Mouse (Mus musculus) MEL (cell line): Measurements from ENCODE around the gene Faf1. TPM values are rescaled to one million over a fixed set of nuclear protein-coding genes. Genes with fewer than 3 reads are reported as not detected.

Experiments
- DNase-seq: peaks from one replicate; pipeline ENCODE4 v3.0.0; 2011; ENCODE audit warnings: low read depth, low spot score
- H3K27ac ChIP-seq: 2 replicates; pipeline ENCODE4 v1.5.1; 2012; ENCODE audit warnings: low read depth, mild to moderate bottlenecking, control low read depth, low read length, moderate library complexity; ENCODE audit not compliant: control insufficient read depth
- H3K27me3 ChIP-seq, 2 experiments: fragments of 150-350 bp in 1 of 2; sonication (generic) in 1 of 2; 2 replicates each; pipeline ENCODE4 v1.6.1; 2012; ENCODE audit warnings: low read length in 2 of 2, mild to moderate bottlenecking in 2 of 2, improper control_type of control experiment in 1 of 2, moderate library complexity in 1 of 2; ENCODE audit not compliant: insufficient read depth in 2 of 2, control insufficient read depth in 1 of 2
- H3K36me3 ChIP-seq, 2 experiments: 2 replicates each; pipeline ENCODE4 v1.6.1; 2012 to 2014; ENCODE audit warnings: low read length in 2 of 2, improper control_type of control experiment in 1 of 2, inconsistent platforms in 1 of 2, mild to moderate bottlenecking in 1 of 2; ENCODE audit not compliant: insufficient read depth in 2 of 2, control insufficient read depth in 1 of 2
- H3K4me1 ChIP-seq, 2 experiments: fragments of 150-350 bp in 1 of 2; sonication (generic) in 1 of 2; 2 replicates each; pipeline ENCODE4 v1.6.1; 2012; ENCODE audit warnings: low read length in 2 of 2, improper control_type of control experiment in 1 of 2, mild to moderate bottlenecking in 1 of 2; ENCODE audit not compliant: insufficient read depth in 2 of 2, control insufficient read depth in 1 of 2
- H3K4me3 ChIP-seq, 2 experiments: fragments of 150-350 bp in 1 of 2; sonication (generic) in 1 of 2; 2 replicates each; pipeline ENCODE4 v1.5.1; 2012; ENCODE audit warnings: low read depth in 2 of 2, low read length in 2 of 2, mild to moderate bottlenecking in 2 of 2, moderate library complexity in 2 of 2, control low read depth in 1 of 2, improper control_type of control experiment in 1 of 2; ENCODE audit not compliant: control insufficient read depth in 1 of 2, insufficient read depth in 1 of 2
- H3K79me2 ChIP-seq: 2 replicates; pipeline ENCODE4 v1.6.1; 2012; ENCODE audit warnings: mild to moderate bottlenecking, low read length, moderate library complexity; ENCODE audit not compliant: control insufficient read depth, poor library complexity, insufficient read depth
- H3K9ac ChIP-seq: 2 replicates; pipeline ENCODE4 v1.6.1; 2012; ENCODE audit warnings: low read depth, mild to moderate bottlenecking, control low read depth, low read length, moderate library complexity; ENCODE audit not compliant: control insufficient read depth, poor library complexity, severe bottlenecking
- H3K9me3 ChIP-seq: fragments of 150-350 bp; sonication (generic); replicated peaks from 2 replicates; pipeline ENCODE4 v1.6.1; 2012; ENCODE audit warnings: mild to moderate bottlenecking, low read length, improper control_type of control experiment, moderate library complexity; ENCODE audit not compliant: insufficient read depth
- CHD1 ChIP-seq: IDR thresholded peaks from 2 replicates; pipeline ENCODE4 v1.6.1; 2012; ENCODE audit warnings: low read depth, mild to moderate bottlenecking, inconsistent platforms, low read length, improper control_type of control experiment
- CTCF ChIP-seq, 3 experiments: IDR thresholded peaks in 2 of 3; conservative IDR thresholded peaks in 1 of 3; 2 replicates each; pipeline ENCODE4 v1.5.1; 2011 to 2012; ENCODE audit warnings: low read length in 3 of 3, low read depth in 2 of 3, mild to moderate bottlenecking in 2 of 3, improper control_type of control experiment in 1 of 3, inconsistent platforms in 1 of 3, mixed read lengths in 1 of 3, moderate library complexity in 1 of 3; ENCODE audit not compliant: control insufficient read depth in 1 of 3, insufficient read depth in 1 of 3, poor library complexity in 1 of 3, severe bottlenecking in 1 of 3
- ETS1 ChIP-seq: IDR thresholded peaks from 2 replicates; pipeline ENCODE4 v1.6.1; 2012; ENCODE audit warnings: low read depth, mild to moderate bottlenecking, inconsistent platforms, low read length, improper control_type of control experiment, moderate library complexity
- GABPA ChIP-seq: IDR thresholded peaks from 2 replicates; pipeline ENCODE4 v1.6.1; 2012; ENCODE audit warnings: low read depth, mild to moderate bottlenecking, inconsistent platforms, low read length, improper control_type of control experiment, moderate library complexity
- GATA1 ChIP-seq: IDR thresholded peaks from 2 replicates; pipeline ENCODE4 v1.6.1; 2011; ENCODE audit warnings: low read depth, low read length, improper control_type of control experiment
- MAFK ChIP-seq: IDR thresholded peaks from 2 replicates; pipeline ENCODE4 v1.6.1; 2011; ENCODE audit warnings: low read depth, mild to moderate bottlenecking, low read length, improper control_type of control experiment, borderline replicate concordance
- MAX ChIP-seq: IDR thresholded peaks from 2 replicates; pipeline ENCODE4 v1.6.1; 2011; ENCODE audit warnings: low read length, improper control_type of control experiment
- MXI1 ChIP-seq: IDR thresholded peaks from 2 replicates; pipeline ENCODE4 v1.6.1; 2011; ENCODE audit warnings: mild to moderate bottlenecking, low read depth, low read length, improper control_type of control experiment
- MYB ChIP-seq: IDR thresholded peaks from 2 replicates; pipeline ENCODE4 v1.6.1; 2011; ENCODE audit warnings: mild to moderate bottlenecking, low read depth, low read length, improper control_type of control experiment
- NELFE ChIP-seq: IDR thresholded peaks from 2 replicates; pipeline ENCODE4 v1.6.1; 2011; ENCODE audit warnings: low read depth, low read length, improper control_type of control experiment
- POLR2A ChIP-seq, 2 experiments: IDR thresholded peaks; 2 replicates each; pipeline ENCODE4 v1.6.1; 2011 to 2012; ENCODE audit warnings: low read length in 2 of 2, mild to moderate bottlenecking in 2 of 2, control low read depth in 1 of 2, improper control_type of control experiment in 1 of 2, low read depth in 1 of 2, moderate library complexity in 1 of 2; ENCODE audit not compliant: control insufficient read depth in 1 of 2, insufficient read depth in 1 of 2, poor library complexity in 1 of 2
- POLR2AphosphoS5 ChIP-seq: IDR thresholded peaks from 2 replicates; pipeline ENCODE4 v1.6.1; 2012; ENCODE audit warnings: low read depth, borderline replicate concordance, mild to moderate bottlenecking, inconsistent platforms, low read length, moderate library complexity, mixed read lengths
- RAD21 ChIP-seq: IDR thresholded peaks from 2 replicates; pipeline ENCODE4 v1.6.1; 2011; ENCODE audit warnings: mild to moderate bottlenecking, low read depth, low read length, improper control_type of control experiment
- RCOR1 ChIP-seq: IDR thresholded peaks from 2 replicates; pipeline ENCODE4 v1.6.1; 2012; ENCODE audit warnings: low read depth, mild to moderate bottlenecking, inconsistent platforms, low read length, improper control_type of control experiment
- SIN3A ChIP-seq: IDR thresholded peaks from 2 replicates; pipeline ENCODE4 v1.6.1; 2012; ENCODE audit warnings: low read length, improper control_type of control experiment, inconsistent platforms
- TAL1 ChIP-seq: IDR thresholded peaks from 2 replicates; pipeline ENCODE4 v1.6.1; 2012; ENCODE audit warnings: mild to moderate bottlenecking, inconsistent platforms, low read length, moderate library complexity, mixed read lengths
- TBP ChIP-seq: IDR thresholded peaks from 2 replicates; pipeline ENCODE4 v1.8.0; 2011; ENCODE audit warnings: low read depth, low read length, improper control_type of control experiment
- USF2 ChIP-seq, 2 experiments: IDR thresholded peaks; 2 replicates each; pipeline ENCODE4 v1.6.1; 2011 to 2012; ENCODE audit warnings: improper control_type of control experiment in 2 of 2, low read length in 2 of 2, borderline replicate concordance in 1 of 2, inconsistent platforms in 1 of 2, low read depth in 1 of 2, mild to moderate bottlenecking in 1 of 2; ENCODE audit not compliant: insufficient read depth in 1 of 2
- ZC3H11A ChIP-seq: IDR thresholded peaks from 2 replicates; pipeline ENCODE4 v1.6.1; 2012; ENCODE audit warnings: low read depth, mild to moderate bottlenecking, inconsistent platforms, low read length, improper control_type of control experiment
- polyA plus RNA-seq, 2 experiments: library from polyadenylated mRNA; stranded (reverse) in 1 of 2; unstranded in 1 of 2; fragments of >175 nt in 1 of 2; fragments of >200 nt in 1 of 2; gene quantifications; 2 replicates each; pipeline versions ENCODE4 v1.2.1 to v1.2.4; 2012; ENCODE audit warnings: low replicate concordance in 2 of 2, low read depth in 1 of 2; ENCODE audit not compliant: insufficient read length in 2 of 2, insufficient read depth in 1 of 2, missing spikeins in 1 of 2
- total RNA-seq: library from RNA; depleted of rRNA; stranded (reverse); fragments of 300-350 nt; gene quantifications from 2 replicates; pipeline ENCODE4 v1.2.3, GENCODE M21; 2012

Gene Faf1
- total and polyA plus RNA-seq, 3 experiments, result 36.5 to 37.6 TPM; not detected in 1

- TF ChIP-seq CTCF (IDR thresholded peaks at IDR 0.05 in 2 of 3, conservative IDR thresholded peaks at IDR 0.05 in 1 of 3; ENCODE audit: control insufficient read depth in 1 of 3, insufficient read depth in 1 of 3, low read depth in 2 of 3, low read length in 3 of 3, poor library complexity in 1 of 3, severe bottlenecking in 1 of 3), result no peak
- TF ChIP-seq POLR2A (IDR thresholded peaks at IDR 0.05; ENCODE audit: control insufficient read depth in 1 of 2, insufficient read depth in 1 of 2, low read depth in 1 of 2, low read length in 2 of 2, poor library complexity in 1 of 2), result peak; percentile 79 to 87
- 0 out of 2 replicates have a peak, but pooled peaks have one; percentile 15 for TF ChIP-seq ZC3H11A
- no peak for TF ChIP-seq RAD21
- peak; percentile 75 for TF ChIP-seq NELFE
- no peak for TF ChIP-seq GATA1
- TF ChIP-seq TBP, result peak; percentile 76
- peak; percentile 66; the same call in 1 of the 2 replicates for TF ChIP-seq MYB
- no peak for TF ChIP-seq POLR2AphosphoS5
- no peak for TF ChIP-seq GABPA
- TF ChIP-seq MAX, result no peak
- TF ChIP-seq USF2 (IDR thresholded peaks at IDR 0.05; ENCODE audit: borderline replicate concordance in 1 of 2, insufficient read depth in 1 of 2, low read depth in 1 of 2, low read length in 2 of 2), result no peak
- TF ChIP-seq TAL1, result no peak
- TF ChIP-seq RCOR1, result 0 out of 2 replicates have a peak, but pooled peaks have one; percentile 48
- TF ChIP-seq SIN3A, result peak; percentile 95
- TF ChIP-seq, all 39 proteins: peak for 21
Measured at GRCm38 (mm10) chr4:109666461-109667269, 9.7 kb upstream of the Faf1 start, which contains the start of gene Cdkn2c (continued).

GRCm38 (mm10) chr4:109667518-109667917, 8.9 kb upstream of the Faf1 start:
- H3K9me3 ChIP-seq, result no peaks in the 10 kb centered on the region
- H3K9ac ChIP-seq, result peak overlapping the region; percentile 95
- peaks cover 31% of the 10 kb centered on the region for H3K79me2 ChIP-seq
- DNase-seq, result peak; percentile 50
- peaks cover 0 to 3% of the 10 kb centered on the region in 2 experiments; a peak in 2 of 4 replicates for H3K36me3 ChIP-seq
- H3K27ac ChIP-seq, result peak overlapping the region; percentile 84
- no peaks in the 10 kb centered on the region for H3K27me3 ChIP-seq
- peak overlapping the region; percentile 86 to 98 for H3K4me3 ChIP-seq
- H3K4me1 ChIP-seq, result peaks cover 0 to 9% of the 10 kb centered on the region in 2 experiments; a peak in 2 of 4 replicates
- TF ChIP-seq MXI1 (peak; percentile 27; the same call in 1 of the 2 replicates), CHD1 (0 out of 2 replicates have a peak, but pooled peaks have one; percentile 72), TBP (peak; percentile 21; the same call in 1 of the 2 replicates), MAFK (no peak), ETS1 (0 out of 2 replicates have a peak, but pooled peaks have one; percentile 16)
